Mouse (Mus musculus) urinary bladder, adult 2 months (tissue): ENCODE data around the gene Zfp398. TPM values are rescaled to one million over a fixed set of nuclear protein-coding genes. Genes with fewer than 3 reads are reported as not detected.

Experiments
- DNase-seq: peaks from one replicate; pipeline ENCODE4 v3.0.0; 2022; ENCODE audit warnings: low spot score
- polyA plus RNA-seq: library from polyadenylated mRNA; depleted of rRNA; stranded (reverse); fragments of >200 nt; gene quantifications from 2 replicates; pipeline ENCODE4 v1.2.3, GENCODE M21; 2012; rRNA removed

Gene Zfp398
- polyA plus RNA-seq, result 6.6 and 8.2 TPM in 2 replicates

DNA sequence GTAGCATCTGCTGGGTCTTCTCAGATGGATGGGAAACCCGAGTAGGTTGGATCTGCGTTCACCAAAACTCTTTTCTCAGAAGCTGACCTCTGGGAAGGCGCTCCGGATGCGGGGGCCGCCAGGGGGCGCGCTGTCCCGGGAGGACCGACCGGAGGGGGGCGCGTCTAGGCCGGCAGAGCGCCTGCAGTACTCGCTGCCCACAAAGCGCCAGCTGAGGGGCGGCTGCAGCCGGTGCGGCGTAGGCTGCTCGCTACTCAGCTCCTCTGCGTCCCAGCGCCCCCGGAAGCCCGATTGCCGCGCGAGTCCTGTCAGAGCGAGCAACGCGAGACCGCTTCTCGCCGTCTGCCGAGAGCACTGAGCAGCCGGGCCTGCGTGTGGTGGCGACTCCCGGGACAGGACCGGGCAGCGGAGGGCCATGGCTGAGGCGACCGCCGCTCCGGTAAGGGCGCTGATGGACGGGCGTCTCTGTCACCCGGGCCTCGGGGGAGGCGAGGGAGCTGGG, at the start of gene Zfp398:
Gene Zfp398, plus strand, starts transcription at position 180 of the 502 bp plus-strand sequence.
- DNase-seq, result peak; percentile 98

DNA sequence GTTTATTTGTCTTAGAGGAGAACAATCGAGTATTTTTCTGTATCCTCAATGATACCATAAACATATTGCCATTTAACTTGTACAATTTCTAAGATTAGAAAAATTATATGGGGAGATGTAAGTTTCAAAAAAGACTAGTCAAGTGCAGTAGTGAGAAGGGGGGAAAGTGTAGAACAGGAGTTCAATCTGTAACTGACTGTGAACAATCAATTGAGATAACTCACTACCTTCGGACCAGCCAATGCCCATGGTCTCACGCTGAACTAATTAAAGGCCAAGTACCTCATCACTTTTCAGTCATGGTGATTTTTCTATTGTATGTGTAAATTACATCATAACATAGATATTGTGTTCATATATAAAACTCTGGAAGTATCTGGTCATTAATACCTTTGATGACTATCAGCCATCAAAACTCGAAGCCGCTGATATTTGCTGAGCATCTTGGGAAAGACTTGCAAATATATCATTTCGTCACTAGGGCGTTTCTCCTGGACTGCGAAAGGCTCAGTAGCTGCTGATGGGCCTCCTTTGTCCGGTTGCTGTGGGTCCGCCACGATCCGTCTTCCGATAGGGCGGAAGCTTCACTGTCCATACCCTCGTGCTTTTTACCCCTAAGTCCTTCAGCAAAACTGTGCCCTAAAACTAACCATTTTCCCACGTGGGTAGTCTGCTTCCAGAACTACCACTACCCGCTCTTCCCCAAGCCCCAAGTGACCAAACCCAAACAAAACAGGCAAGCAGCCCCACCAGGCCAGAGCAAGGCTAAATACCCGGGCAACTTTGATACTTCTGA, 47.3 kb upstream of the Zfp398 start:
- DNase-seq, result peak; percentile 65

DNA sequence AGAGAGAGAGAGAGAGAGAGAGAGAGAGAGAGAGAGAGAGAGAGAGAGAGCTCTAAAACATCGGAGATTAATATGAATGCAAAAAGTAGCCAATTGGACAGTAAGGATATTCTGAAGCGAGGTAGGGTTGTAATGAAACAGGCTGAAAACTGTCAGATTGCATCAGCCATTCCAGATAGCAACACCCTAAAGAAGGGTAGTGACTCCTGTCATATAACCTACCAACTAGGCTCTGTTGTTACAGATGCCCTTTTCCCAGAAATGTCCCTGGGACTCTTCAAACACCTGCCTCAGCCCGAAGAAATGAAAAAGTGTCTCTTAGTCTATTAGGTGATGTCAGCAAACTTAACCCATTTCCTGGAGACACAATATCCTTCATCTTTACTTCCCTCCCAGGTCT, 46.6 kb upstream of the Zfp398 start:
- DNase-seq, result no peak

DNA sequence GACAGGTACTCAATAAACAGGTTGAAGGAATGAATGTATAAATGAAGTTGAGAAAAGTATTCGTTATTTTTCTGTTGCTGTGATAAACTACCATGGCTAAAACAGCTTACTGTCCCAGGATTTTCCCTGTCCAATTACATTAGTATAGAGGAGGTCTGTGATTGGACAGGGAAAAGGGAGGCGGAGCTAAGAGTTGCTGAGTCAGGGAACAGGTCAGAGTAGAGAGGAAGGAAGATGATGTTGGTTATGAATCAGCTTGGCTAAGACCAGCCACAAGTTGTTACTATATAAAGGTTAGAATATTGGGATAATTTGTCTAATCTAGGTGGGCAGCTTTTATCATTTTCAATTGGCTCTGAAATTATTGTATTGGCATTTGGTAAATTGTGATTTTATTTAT, 44.7 kb upstream of the Zfp398 start:
- DNase-seq, result no peak

DNA sequence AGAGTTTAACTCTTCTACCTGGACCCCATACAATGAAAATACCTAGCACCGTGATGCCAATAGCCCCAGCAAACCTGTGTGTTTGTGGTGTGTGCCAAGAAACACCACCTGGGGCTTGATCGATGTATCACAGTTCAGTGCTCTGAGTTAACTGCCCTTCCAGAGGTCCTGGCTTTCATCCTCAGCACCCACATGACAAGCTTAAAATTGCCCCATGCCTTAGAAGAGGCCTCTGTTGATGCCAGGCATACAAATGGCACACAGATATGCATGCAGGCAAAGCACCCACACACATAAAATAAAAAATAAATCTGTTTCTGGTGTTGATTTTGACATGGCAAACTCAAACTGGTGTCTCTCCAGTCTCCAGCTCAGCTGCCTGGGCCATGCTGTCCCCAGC, 42.9 kb upstream of the Zfp398 start:
- DNase-seq, result no peak

GRCm38 (mm10) chr6:47793284-47793683, 42.2 kb upstream of the Zfp398 start:
- no peak for DNase-seq

- no peak for DNase-seq
Measured at GRCm38 (mm10) chr6:47794106-47794830, 41.2 kb upstream of the Zfp398 start.

- DNase-seq, result no peak
Measured at GRCm38 (mm10) chr6:47799079-47799478, 36.4 kb upstream of the Zfp398 start.

GRCm38 (mm10) chr6:47805520-47805919, 29.9 kb upstream of the Zfp398 start:
- no peak for DNase-seq

- DNase-seq, result no peak
Measured at GRCm38 (mm10) chr6:47807419-47807818, 28.0 kb upstream of the Zfp398 start.

DNA sequence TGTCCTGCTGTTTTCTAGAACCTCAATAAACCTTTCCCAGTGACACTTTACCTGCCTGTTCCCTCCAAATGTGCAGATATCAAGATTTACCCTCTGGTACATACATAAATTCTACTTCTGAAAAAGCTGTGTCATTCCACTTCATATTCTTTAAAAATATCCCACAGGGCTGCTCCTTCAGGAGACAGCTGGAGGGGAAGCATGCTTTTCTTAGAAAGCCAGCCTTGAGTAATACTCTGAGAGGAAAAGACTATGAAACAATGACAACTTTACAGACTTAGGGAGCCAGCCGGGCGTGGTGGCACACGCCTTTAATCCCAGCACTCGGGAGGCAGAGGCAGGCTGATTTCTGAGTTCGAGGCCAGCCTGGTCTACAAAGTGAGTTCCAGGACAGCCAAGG, 26.9 kb upstream of the Zfp398 start:
- no peak for DNase-seq

GRCm38 (mm10) chr6:47809053-47809452, 26.4 kb upstream of the Zfp398 start:
- DNase-seq, result no peak

DNA sequence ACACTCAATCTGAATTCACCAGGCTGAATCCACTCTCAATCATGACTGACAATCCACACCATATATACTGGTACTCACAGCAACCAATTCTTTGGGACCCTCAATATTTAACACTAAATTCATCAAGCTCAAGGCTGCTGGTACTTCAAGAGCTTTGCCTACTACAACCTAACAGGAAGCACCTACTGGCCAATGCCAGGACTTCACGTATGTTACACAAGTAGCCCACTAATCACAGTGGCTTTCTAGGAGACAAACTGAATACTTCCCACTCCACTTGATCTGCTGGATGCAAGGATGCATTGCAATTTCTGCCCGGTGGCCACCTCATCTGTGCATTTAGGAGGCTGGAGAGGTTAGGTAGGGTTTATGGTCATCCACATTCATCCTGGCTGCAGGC, 25.3 kb upstream of the Zfp398 start:
- no peak for DNase-seq

DNA sequence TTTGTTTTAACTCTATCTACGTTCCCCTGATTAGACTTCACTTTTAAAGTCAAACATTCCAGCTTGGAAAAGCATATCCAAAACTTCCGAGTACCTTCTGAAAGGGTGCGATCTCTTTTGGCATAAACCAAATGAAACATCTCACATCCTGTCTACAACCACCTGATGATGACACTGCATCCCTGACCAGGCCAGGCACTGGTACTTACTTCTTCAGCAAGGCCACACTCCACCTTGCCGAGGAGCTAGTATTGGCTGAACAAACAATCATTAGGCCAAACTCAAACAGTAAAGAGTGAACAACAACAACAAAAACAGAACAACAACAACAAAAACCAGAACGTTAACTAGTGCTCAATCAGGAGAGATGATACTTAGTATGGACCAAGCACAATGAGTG, 24.1 kb upstream of the Zfp398 start:
- DNase-seq, result no peak

DNA sequence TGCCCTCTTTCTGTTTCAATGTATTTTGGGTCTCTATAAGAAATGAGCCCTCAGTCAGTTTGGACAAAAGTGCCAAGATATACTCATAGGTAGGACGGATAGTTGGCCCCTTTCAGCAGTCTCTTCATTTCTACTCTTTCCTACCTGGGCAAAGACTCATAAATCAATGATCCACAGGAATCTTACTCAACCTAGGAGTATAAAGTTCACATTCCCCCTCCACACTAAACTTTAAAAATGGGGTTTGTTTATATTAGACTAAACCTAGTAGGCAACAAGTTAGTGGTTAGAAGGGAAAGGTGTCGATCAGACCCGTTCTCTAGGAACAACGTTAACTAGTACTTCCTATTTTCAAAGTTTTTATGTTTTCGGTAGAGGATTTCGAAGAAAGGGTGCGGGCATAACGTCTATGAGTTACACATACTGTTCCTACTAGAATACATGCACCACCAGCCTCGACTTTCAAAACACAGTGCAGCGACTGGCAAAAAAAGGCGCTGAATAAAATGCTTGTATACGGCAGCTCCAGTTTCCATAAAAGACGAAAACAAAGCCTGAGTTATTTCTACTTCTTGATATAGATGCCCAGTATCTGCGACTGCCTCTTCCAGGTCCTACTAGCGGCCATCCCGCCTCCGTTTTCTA, 23.1 kb upstream of the Zfp398 start:
- DNase-seq, result no peak

DNA sequence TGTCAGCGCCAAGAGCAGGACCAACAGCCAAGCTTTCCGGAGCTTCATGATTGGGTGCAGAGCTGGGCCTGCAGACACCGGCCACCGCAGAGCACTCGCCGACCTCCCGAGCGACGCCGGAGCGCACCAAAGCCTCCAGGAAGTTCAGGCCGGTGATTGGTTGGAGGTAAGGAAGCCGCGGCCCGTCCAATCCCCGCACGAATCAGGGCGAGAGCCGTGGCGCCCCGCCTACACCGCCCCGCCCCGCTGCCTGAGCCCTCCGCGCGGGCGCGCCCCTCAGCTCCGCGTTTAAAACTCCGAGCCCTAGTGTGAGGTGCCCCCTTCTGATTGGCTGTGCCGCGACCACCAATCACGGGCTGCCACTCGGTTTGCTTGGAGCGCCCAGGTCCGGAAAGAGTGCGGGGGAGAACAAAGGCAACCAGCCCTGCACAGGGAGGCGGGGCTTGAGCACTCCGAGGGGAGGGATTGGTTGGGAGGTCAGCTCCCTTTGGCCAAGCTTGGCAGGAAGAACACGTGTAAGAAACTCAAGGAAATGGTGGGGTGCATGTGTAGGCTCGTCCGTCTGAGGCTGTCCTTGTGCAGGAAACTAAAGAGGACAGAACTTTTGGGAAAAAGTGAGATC, 22.1 kb upstream of the Zfp398 start, which contains the start of gene Pdia4:
Gene Pdia4, minus strand, starts transcription at position 174 of the 622 bp plus-strand sequence.
- peak; percentile 97 for DNase-seq

DNA sequence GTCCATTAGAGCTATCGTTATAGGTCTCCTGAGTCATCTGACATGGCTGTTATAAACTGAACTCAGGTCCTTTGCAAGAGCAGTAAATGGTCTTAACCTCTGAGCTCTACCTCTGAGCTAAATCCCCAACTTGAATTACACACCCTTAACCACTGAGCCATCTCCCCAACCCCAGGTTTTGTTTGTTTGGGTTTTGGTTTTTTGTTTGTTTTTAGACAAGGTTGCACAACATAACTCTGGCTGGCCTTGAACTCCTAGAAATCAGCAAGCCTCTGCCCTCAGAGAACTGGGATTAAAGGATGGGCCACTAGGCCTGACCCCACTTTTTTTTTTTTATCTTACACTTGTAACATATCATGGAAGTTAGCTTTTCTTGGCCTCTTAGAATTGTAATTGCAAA, 19.3 kb upstream of the Zfp398 start:
- DNase-seq, result no peak

- no peak for DNase-seq
Measured at GRCm38 (mm10) chr6:47818721-47819120, 16.7 kb upstream of the Zfp398 start.

DNA sequence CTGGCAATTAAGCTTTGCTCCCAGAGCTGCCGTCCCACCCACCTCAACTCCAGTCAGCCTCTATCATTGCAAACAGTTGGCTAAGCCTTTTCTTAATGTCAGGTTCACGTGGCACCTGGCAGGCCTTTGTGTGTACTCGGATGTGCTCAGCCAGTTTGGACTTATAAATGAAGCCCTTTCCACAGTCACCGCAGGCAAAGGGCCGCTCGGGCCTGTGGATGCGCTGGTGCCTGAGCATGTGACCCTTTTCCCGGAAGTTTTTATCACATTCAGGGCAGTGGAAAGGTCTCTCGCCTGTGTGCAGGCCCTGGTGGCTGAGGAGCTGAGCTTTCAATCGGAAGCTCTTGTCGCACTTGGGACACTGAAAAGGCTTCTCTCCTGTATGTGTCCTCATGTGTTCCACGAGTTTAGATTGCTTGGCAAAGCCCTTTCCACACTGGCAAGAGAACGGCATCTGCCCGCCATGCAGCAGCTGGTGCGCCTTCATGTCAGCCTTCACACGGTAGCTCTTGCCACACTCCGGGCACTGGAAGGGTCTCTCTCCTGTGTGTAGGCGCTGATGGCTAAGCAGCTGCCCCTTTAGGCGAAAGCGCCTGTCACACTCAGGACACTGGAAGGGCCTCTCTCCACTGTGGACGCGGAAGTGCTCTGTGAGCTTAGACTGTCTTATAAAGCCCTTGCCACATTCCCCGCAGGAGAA, 15.7 kb upstream of the Zfp398 start:
- DNase-seq, result no peak

DNA sequence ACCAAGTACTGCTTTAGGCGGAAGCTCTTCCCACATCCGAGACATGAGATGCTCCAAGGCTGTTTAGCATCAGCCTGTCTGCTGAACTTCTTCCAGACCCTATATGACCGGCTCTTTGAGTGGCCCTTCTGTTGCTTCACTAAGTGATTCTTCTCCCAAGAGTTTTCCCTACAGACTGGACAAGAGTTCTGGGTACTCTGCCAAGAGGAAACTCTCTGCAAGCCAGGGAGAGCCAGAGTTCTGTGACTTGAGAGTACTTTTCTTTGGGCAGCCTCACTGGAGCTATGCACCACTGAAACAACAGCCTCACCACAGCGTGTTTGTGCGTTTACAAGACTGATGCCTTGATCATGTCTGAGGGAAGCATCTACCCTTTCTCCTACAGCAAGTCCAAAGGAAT, 14.2 kb upstream of the Zfp398 start:
- no peak for DNase-seq

GRCm38 (mm10) chr6:47821776-47822175, 13.7 kb upstream of the Zfp398 start:
- no peak for DNase-seq
